Mouse (Mus musculus) intestine, embryonic 16.5 days (tissue): ENCODE measurements around the gene Rrp1. TPM values are rescaled to one million over a fixed set of nuclear protein-coding genes. Genes with fewer than 3 reads are reported as not detected.
A peak's percentile ranks its signal among the peaks of the same experiment; 100 is the strongest.

Source experiments
- ATAC-seq: fragments of 200-750 bp; cut with Nextera tagmentation; 2 replicates; pipeline ENCODE4 v1.8.0; 2017; ENCODE audit warnings: moderate TSS enrichment, moderate library complexity
- H3K27ac ChIP-seq: fragments of 300-500 bp; sonication (generic); 2 replicates; pipeline ENCODE4 v1.5.1; 2014; ENCODE audit warnings: mild to moderate bottlenecking, low read length
- H3K27me3 ChIP-seq: fragments of 300-500 bp; sonication (generic); replicated peaks from 2 replicates; pipeline ENCODE4 v1.6.1; 2014; ENCODE audit warnings: low read length, control low read depth, mixed read lengths; ENCODE audit not compliant: control insufficient read depth, insufficient read depth
- H3K36me3 ChIP-seq: fragments of 300-500 bp; sonication (generic); 2 replicates; pipeline ENCODE4 v1.6.1; 2014; ENCODE audit warnings: low read length, control low read depth; ENCODE audit not compliant: control insufficient read depth, insufficient read depth
- H3K4me1 ChIP-seq: fragments of 300-500 bp; sonication (generic); 2 replicates; pipeline ENCODE4 v1.6.1; 2014; ENCODE audit warnings: low read length, control low read depth, mixed read lengths; ENCODE audit not compliant: control insufficient read depth, insufficient read depth
- H3K4me2 ChIP-seq: fragments of 300-500 bp; sonication (generic); 2 replicates; pipeline ENCODE4 v1.6.1; 2014; ENCODE audit warnings: low read depth, low read length, control low read depth
- H3K4me3 ChIP-seq: fragments of 300-500 bp; sonication (generic); 2 replicates; pipeline ENCODE4 v1.5.1; 2014; ENCODE audit warnings: mild to moderate bottlenecking, low read length
- H3K9ac ChIP-seq: fragments of 300-500 bp; sonication (generic); 2 replicates; pipeline ENCODE4 v1.6.1; 2014; ENCODE audit warnings: low read depth, low read length
- H3K9me3 ChIP-seq: fragments of 300-500 bp; sonication (generic); 2 replicates; pipeline ENCODE4 v1.6.1; 2016; ENCODE audit warnings: low read length, control low read depth; ENCODE audit not compliant: control insufficient read depth
- WGBS: fragments of 180-500 bp; shearing (Covaris S2); extraction: QIAGEN DNeasy Blood & Tissue Kit; methylation state at CpG from one replicate; pipeline ENCODE4 v1.1.7; 2014; 5-methylcytosine and 5-hydroxymethylcytosine counted together
- polyA plus RNA-seq: library from polyadenylated mRNA; unstranded; fragments of >200 nt; fragmentation: Nextera tagmentation; extraction: Ambion mirVana; gene quantifications from 2 replicates; pipeline ENCODE4 v1.2.1, GENCODE M21; 2015

The Rrp1 gene
- polyA plus RNA-seq, 1 experiment from 2014 or later, result 268 TPM

DNA sequence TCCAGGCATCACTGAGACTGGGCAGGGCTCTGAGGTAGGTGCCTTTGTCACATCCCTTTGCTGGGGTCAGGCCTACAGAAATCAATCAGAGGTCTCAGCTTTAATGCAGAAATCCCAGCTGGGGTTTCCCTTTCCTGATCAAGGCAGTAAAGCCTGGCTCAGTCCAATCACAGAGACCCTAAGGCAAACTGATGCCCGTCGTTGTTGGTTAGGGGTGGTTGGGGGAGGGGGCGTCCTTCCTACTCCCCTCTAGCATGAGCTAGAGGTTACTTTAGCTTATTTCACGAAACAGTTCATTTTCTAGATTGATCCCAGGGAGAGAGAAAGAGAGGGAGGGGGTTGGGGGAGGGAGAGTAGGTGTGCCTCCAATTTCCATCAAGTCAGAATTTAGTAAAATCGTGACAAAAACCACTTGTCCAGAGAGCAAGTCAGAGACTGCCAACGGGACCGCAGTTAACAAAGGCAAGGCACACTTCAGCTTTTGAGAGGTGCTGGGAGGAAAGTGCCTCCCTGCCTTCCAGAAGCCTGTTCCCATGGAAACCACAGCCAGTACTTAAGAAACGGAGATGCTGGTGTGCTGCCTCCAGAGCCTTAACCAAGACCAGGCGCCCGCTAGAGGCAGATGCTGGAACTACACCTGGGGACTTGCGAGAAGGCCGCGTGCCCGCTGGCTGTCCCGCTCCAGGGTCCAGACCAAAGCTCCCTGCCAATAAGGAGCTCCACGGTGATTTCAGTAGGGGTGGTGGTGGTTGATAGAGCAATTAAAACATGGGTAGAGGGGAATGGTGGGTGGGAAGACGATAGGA, 16.8 kb downstream of the Rrp1 start:
- H3K27ac ChIP-seq, result no peak overlapping the region
- no peak overlapping the region for H3K9ac ChIP-seq
- no peaks in the 10 kb centered on the region for H3K4me1 ChIP-seq
- H3K4me3 ChIP-seq, result no peak overlapping the region
- H3K36me3 ChIP-seq, result peaks cover 9% of the 10 kb centered on the region
- WGBS, result 13% methylated on average over 17 of the region's 17 CpGs
- no peak overlapping the region for H3K4me2 ChIP-seq
- peaks cover 4% of the 10 kb centered on the region; the same call in 1 of the 2 replicates for H3K27me3 ChIP-seq
- peak; percentile 39; the same call in 1 of the 2 replicates for ATAC-seq
- no peaks in the 10 kb centered on the region for H3K9me3 ChIP-seq

DNA sequence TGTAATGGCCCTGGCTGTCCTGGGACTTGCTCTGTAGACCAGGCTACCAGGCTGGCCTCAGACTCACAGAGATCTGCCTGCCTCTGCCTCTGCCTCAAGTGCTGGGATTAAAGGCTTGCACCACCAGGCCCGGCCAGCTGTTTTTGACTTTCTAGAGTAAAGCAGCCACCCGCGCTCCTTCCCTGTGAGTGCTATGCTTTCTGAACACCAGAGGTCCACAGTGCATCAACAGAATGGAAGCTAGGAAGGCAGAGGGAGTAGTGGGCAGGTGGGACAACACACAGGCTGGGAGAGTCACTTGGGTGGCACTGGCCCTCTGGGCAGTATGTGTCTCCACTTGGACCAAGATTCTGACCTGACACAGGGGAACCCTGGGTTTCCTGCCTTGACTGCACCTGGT, 17.5 kb downstream of the Rrp1 start:
- no peak for ATAC-seq
- H3K9ac ChIP-seq, result no peak overlapping the region
- peaks cover 3% of the 10 kb centered on the region; the same call in 1 of the 2 replicates for H3K36me3 ChIP-seq
- peaks cover 7% of the 10 kb centered on the region; the same call in 1 of the 2 replicates for H3K27me3 ChIP-seq
- no peaks in the 10 kb centered on the region for H3K9me3 ChIP-seq
- no peak overlapping the region for H3K27ac ChIP-seq
- peaks cover 3% of the 10 kb centered on the region; the same call in 1 of the 2 replicates for H3K4me1 ChIP-seq
- 88% methylated on average over 3 of the region's 3 CpGs for WGBS
- no peak overlapping the region for H3K4me2 ChIP-seq
- no peak overlapping the region for H3K4me3 ChIP-seq

DNA sequence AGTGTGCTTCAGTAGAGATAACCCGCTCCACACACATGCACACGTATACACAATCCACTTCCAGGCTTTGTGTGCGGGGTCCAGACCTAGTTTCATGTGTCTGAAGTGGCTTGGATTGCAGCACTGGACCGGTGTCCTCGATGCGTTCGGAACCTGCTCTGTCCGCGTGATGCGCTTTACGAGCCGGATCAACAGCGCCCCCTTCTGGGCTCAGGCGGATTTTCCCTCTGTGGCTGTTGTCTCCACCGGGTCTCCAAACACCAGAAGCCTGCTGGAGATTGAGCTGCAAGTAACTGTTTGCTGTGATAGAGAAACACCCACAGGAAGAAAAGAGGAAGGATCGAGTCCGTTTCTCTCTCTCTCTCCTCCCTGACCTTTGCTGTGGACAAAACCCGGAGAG, 20.8 kb downstream of the Rrp1 start:
- peak overlapping the region; percentile 20; the same call in 1 of the 2 replicates for H3K9ac ChIP-seq
- peaks cover 3% of the 10 kb centered on the region; the same call in 1 of the 2 replicates for H3K4me1 ChIP-seq
- H3K27me3 ChIP-seq, result peaks cover 7% of the 10 kb centered on the region; the same call in 1 of the 2 replicates
- no peak overlapping the region for H3K27ac ChIP-seq
- H3K9me3 ChIP-seq, result no peaks in the 10 kb centered on the region
- 3% methylated on average over 18 of the region's 18 CpGs for WGBS
- ATAC-seq, result peak; percentile 49
- H3K36me3 ChIP-seq, result no peaks in the 10 kb centered on the region
- H3K4me3 ChIP-seq, result no peak overlapping the region
- H3K4me2 ChIP-seq, result no peak overlapping the region

DNA sequence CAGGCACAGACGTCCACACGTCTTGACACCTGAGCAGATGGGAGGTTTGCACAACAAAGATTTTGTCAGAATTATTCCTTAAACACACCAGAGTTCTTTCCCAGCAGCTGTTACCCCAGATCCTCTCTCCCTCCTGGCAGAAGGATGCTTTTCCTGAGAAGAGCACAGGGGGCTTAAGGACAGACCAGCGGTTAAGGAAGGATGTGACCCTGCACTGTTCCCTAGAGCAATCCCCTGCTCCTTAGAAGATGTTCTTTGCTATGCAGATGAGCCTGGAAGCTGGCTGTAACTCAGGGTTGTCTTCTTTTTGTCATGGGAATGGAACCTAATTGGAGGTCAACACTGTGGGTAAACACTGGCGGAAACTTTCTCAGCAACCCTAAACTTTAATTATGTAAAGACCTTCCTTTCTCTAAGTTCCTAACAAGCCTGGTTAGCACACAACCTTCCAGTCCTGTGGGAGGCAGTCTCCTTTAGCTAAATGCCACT, 21.8 kb downstream of the Rrp1 start:
- 20% methylated on average over 4 of the region's 4 CpGs for WGBS
- H3K9ac ChIP-seq, result no peak overlapping the region
- peaks cover 3% of the 10 kb centered on the region; the same call in 1 of the 2 replicates for H3K4me1 ChIP-seq
- H3K27me3 ChIP-seq, result peaks cover 7% of the 10 kb centered on the region; the same call in 1 of the 2 replicates
- H3K36me3 ChIP-seq, result no peaks in the 10 kb centered on the region
- H3K4me2 ChIP-seq, result no peak overlapping the region
- no peaks in the 10 kb centered on the region for H3K9me3 ChIP-seq
- no peak overlapping the region for H3K27ac ChIP-seq
- no peak overlapping the region for H3K4me3 ChIP-seq
- ATAC-seq, result no peak

DNA sequence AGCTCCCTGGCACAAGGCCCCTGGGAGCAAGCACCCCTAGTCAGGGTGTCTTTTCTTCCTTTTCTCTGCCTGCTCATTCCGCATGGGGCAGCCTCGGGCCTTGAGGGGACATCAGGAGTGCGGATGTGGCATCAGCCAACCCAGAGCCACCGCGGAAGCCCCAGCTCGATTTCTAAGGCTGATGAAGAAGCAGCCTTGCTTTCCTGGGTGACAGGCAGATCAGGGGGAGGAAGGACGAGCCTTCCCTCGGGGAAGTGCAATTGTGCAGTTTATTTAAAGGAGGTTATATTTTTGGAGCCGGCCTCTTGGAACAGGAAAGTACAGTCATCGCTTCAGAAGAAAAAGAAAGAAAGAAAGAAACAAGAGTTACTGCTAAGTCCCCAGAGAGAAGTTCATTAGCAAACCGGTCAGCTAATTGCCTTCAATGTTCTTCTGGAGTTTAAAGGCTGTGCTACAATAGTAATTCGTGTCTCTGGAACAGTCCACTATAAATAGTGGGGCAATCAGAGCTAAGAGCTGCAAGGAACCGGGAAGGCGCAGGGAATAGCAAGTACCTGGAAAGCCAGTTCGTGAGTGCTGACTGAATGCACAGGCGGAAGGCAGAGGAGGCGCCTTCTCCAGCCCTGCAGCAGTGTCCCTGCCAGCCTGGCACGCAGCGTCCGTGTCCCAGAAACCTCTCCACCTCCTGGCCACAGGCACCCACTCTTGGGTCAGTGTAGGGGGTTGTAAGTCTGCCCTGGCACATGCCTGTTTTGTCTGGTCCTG, 24.4 kb downstream of the Rrp1 start:
- Histone ChIP-seq H3K9me3 (no peaks in the 10 kb centered on the region), H3K4me1 (peaks cover 3% of the 10 kb centered on the region; the same call in 1 of the 2 replicates), H3K27ac (no peak overlapping the region), H3K4me2 (no peak overlapping the region), H3K9ac (no peak overlapping the region), H3K36me3 (no peaks in the 10 kb centered on the region), H3K4me3 (no peak overlapping the region), H3K27me3 (peaks cover 7% of the 10 kb centered on the region; the same call in 1 of the 2 replicates)
- no peak for ATAC-seq
- 64% methylated on average over 20 of the region's 20 CpGs for WGBS

DNA sequence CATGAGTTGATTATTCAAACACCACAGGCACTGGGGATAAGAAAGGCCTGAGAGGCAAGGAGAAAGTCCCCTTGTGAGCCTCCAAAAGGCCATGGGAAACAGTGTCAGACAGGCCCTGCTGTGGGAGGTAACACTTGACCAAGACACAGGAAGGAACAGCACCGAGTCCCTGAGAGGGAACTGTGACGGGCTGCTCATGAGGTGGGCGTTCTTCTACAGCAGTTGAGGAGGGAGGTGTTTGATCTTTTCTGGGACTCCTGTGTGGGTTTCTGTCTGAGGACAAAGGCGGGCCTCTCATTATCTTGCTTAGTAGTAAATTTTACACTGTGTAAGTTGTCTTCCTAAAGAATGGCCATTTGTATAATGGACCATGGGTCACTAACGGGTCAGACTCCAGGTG, 27.3 kb downstream of the Rrp1 start:
- Histone ChIP-seq H3K4me3 (no peak overlapping the region), H3K36me3 (no peaks in the 10 kb centered on the region), H3K4me2 (no peak overlapping the region), H3K4me1 (peaks cover 1% of the 10 kb centered on the region; the same call in 1 of the 2 replicates), H3K27me3 (0 out of 2 replicates have a peak, but pooled peaks cover 1% of the 10 kb centered on the region), H3K9ac (no peak overlapping the region), H3K9me3 (no peaks in the 10 kb centered on the region), H3K27ac (no peak overlapping the region)
- 60% methylated on average over 5 of the region's 5 CpGs for WGBS
- no peak for ATAC-seq

DNA sequence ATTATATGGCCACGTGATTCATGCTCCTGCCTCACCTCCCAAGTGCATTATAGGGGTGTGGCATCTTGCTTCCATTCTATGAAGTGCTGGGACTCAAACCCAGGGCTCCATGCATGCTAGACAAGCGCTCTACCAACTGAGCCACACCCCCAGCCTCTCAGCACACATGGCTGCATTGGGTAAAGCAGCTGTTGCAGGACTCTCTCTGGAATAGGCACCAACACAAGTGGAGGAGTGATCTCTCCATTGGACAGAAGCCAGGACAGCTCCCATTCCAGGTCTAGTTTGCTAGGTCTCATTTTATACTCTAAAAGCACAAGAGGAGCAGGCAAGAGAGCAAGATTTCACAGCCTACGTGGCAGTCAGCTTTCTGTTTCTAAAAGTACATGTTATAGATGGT, 29.3 kb downstream of the Rrp1 start:
- H3K27ac ChIP-seq, result no peak overlapping the region
- WGBS, result 65% methylated on average over 3 of the region's 3 CpGs
- no peak overlapping the region for H3K4me3 ChIP-seq
- no peaks in the 10 kb centered on the region for H3K27me3 ChIP-seq
- ATAC-seq, result no peak
- peaks cover 2% of the 10 kb centered on the region; the same call in 1 of the 2 replicates for H3K9me3 ChIP-seq
- H3K4me1 ChIP-seq, result no peaks in the 10 kb centered on the region
- no peaks in the 10 kb centered on the region for H3K36me3 ChIP-seq
- H3K4me2 ChIP-seq, result no peak overlapping the region
- H3K9ac ChIP-seq, result no peak overlapping the region

DNA sequence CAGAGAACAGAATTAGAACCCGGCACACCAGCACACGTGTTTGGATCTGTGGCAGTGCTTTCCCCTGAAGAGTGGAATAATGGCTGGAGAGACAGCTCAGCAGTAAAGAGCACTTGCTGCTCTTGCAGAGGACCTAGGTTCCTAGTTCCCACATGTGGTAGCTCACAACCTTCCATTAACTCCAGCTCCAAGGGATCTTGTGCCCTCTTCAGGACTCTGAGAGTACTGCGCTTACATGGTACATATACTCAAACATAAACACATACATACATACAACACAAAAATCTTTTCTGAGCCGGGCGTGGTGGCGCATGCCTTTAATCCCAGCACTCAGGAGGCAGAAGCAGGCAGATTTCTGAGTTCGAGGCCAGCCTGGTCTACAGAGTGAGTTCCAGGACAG, 34.3 kb downstream of the Rrp1 start:
- Histone ChIP-seq H3K9me3 (peaks cover 6% of the 10 kb centered on the region; the same call in 1 of the 2 replicates), H3K27ac (no peak overlapping the region), H3K4me2 (no peak overlapping the region), H3K4me1 (no peaks in the 10 kb centered on the region), H3K4me3 (no peak overlapping the region), H3K27me3 (no peaks in the 10 kb centered on the region), H3K9ac (no peak overlapping the region), H3K36me3 (no peaks in the 10 kb centered on the region)
- ATAC-seq, result no peak
- 96% methylated on average over 7 of the region's 7 CpGs for WGBS
